ENCODE assay signal across 13 mouse cellular contexts in genomic region chr5:105587471-105587870, GRCm38 (mm10).
DNase-seq lines count a peak whose midpoint lies in the region; ATAC-seq and TF ChIP-seq lines count a peak whose summit lies in the region.
"Had no signal": no experiment of that assay in that cellular context is flagged by ENCODE, and none has a peak within 500 bp of the region (broad histone marks: within the 10 kb centered on the region; RNA-seq: fewer than 3 reads in every experiment).

No protein-coding gene starts in this region.

- intact Hi-C loops in left cerebral cortex, postnatal 10 days (cut with DNase I), result no loop called here

- no peak overlapping the region for H3K4me2 ChIP-seq in forebrain, postnatal 0 days (ENCODE audit: low read depth)
- no peak overlapping the region for H3K4me2 ChIP-seq in forebrain, embryonic 13.5 days
- no peak overlapping the region for H3K4me2 ChIP-seq in kidney, embryonic 14.5 days (replicated peaks; ENCODE audit: low read depth, low read length)
- no peak overlapping the region for H3K4me2 ChIP-seq in hindbrain, embryonic 15.5 days
- H3K4me2 ChIP-seq: neural tube, embryonic 13.5 days had no signal

- no peaks in the 10 kb centered on the region for H3K27me3 ChIP-seq in forebrain, postnatal 0 days (ENCODE audit: insufficient read depth, low read length)
- no peaks in the 10 kb centered on the region for H3K27me3 ChIP-seq in forebrain, embryonic 13.5 days
- no peaks in the 10 kb centered on the region for H3K27me3 ChIP-seq in kidney, embryonic 14.5 days (ENCODE audit: control insufficient read depth, insufficient read depth, low read length)
- no peaks in the 10 kb centered on the region for H3K27me3 ChIP-seq in hindbrain, embryonic 15.5 days
- H3K27me3 ChIP-seq: megakaryocyte, embryonic 14.5 days; neural tube, embryonic 13.5 days; Patski had no signal

- no peak overlapping the region for H3K4me3 ChIP-seq in forebrain, postnatal 0 days (ENCODE audit: low read depth, low read length)
- no peak overlapping the region for H3K4me3 ChIP-seq in forebrain, embryonic 13.5 days
- H3K4me3 ChIP-seq in kidney, embryonic 14.5 days (ENCODE audit: low read length), result no peak overlapping the region
- H3K4me3 ChIP-seq in hindbrain, embryonic 15.5 days, result no peak overlapping the region
- H3K4me3 ChIP-seq: megakaryocyte, embryonic 14.5 days; neural tube, embryonic 13.5 days had no signal

- TF ChIP-seq CTCF in forebrain, postnatal 0 days (IDR thresholded peaks at IDR 0.05; ENCODE audit: low read depth), result no peak

- WGBS in forebrain, postnatal 0 days, result 72% methylated on average over 6 of the region's 6 CpGs
- whole genome bisulfite sequencing in forebrain, embryonic 13.5 days, result 83% methylated on average over 6 of the region's 6 CpGs
- 57% methylated on average over 6 of the region's 6 CpGs for WGBS in kidney, embryonic 14.5 days
- 71% methylated on average over 6 of the region's 6 CpGs for WGBS in hindbrain, embryonic 15.5 days

- no peak overlapping the region for H3K9ac ChIP-seq in forebrain, postnatal 0 days
- no peak overlapping the region for H3K9ac ChIP-seq in forebrain, embryonic 13.5 days
- H3K9ac ChIP-seq in kidney, embryonic 14.5 days (ENCODE audit: low read depth, low read length), result no peak overlapping the region
- H3K9ac ChIP-seq in hindbrain, embryonic 15.5 days, result no peak overlapping the region
- H3K9ac ChIP-seq: neural tube, embryonic 13.5 days had no signal

- H3K9me3 ChIP-seq in forebrain, postnatal 0 days (ENCODE audit: low read length), result no peaks in the 10 kb centered on the region
- H3K9me3 ChIP-seq in forebrain, embryonic 13.5 days (replicated peaks), result no peaks in the 10 kb centered on the region
- H3K9me3 ChIP-seq in kidney, embryonic 14.5 days (ENCODE audit: control insufficient read depth, low read length), result no peaks in the 10 kb centered on the region
- no peaks in the 10 kb centered on the region for H3K9me3 ChIP-seq in hindbrain, embryonic 15.5 days
- H3K9me3 ChIP-seq: megakaryocyte, embryonic 14.5 days; neural tube, embryonic 13.5 days had no signal

- 0 out of 2 replicates have a peak, but pooled peaks cover 4% of the 10 kb centered on the region for H3K4me1 ChIP-seq in forebrain, postnatal 0 days (ENCODE audit: insufficient read depth)
- peaks cover 10% of the 10 kb centered on the region for H3K4me1 ChIP-seq in forebrain, embryonic 13.5 days
- H3K4me1 ChIP-seq in kidney, embryonic 14.5 days (ENCODE audit: control insufficient read depth, insufficient read depth, low read length), result peaks cover 19% of the 10 kb centered on the region
- H3K4me1 ChIP-seq in hindbrain, embryonic 15.5 days (replicated peaks), result peaks cover 22% of the 10 kb centered on the region

- peak; percentile 17 for DNase-seq in forebrain, postnatal 0 days
- DNase-seq in kidney, postnatal 10 days, result no peak
- DNase-seq in R1 (ENCODE audit: low read depth, low spot score), result peak; percentile 31
- no peak for DNase-seq in ovary, adult 18-20 months (ENCODE audit: low spot score)
- DNase-seq in left cerebral cortex, postnatal 10 days (ENCODE audit: extremely low spot score in 1 of 2, low spot score in 2 of 2), result no peak
- DNase-seq: cerebellum, postnatal 10 days; gastrocnemius, postnatal 36 days had no signal

- no peak for ATAC-seq in forebrain, postnatal 0 days
- ATAC-seq in forebrain, embryonic 13.5 days, result no peak
- no peak for ATAC-seq in kidney, embryonic 14.5 days (ENCODE audit: low FRiP score, low TSS enrichment)
- ATAC-seq in hindbrain, embryonic 15.5 days (ENCODE audit: low FRiP score, low read depth), result no peak
- ATAC-seq: Patski had no signal

- H3K36me3 ChIP-seq in forebrain, postnatal 0 days (ENCODE audit: insufficient read depth), result 0 out of 2 replicates have a peak, but pooled peaks cover 2% of the 10 kb centered on the region
- H3K36me3 ChIP-seq in forebrain, embryonic 13.5 days (ENCODE audit: poor library complexity, severe bottlenecking), result peaks cover 3% of the 10 kb centered on the region; the same call in 1 of the 2 replicates
- H3K36me3 ChIP-seq in kidney, embryonic 14.5 days (ENCODE audit: control insufficient read depth, insufficient read depth, low read length), result no peaks in the 10 kb centered on the region
- no peaks in the 10 kb centered on the region for H3K36me3 ChIP-seq in hindbrain, embryonic 15.5 days
- H3K36me3 ChIP-seq: neural tube, embryonic 13.5 days had no signal

- no peak overlapping the region for H3K27ac ChIP-seq in forebrain, postnatal 0 days (ENCODE audit: low read depth, low read length)
- no peak overlapping the region for H3K27ac ChIP-seq in forebrain, embryonic 13.5 days
- peak overlapping the region; percentile 60; the same call in 1 of the 2 replicates for H3K27ac ChIP-seq in kidney, embryonic 14.5 days (ENCODE audit: low read depth, low read length)
- H3K27ac ChIP-seq in hindbrain, embryonic 15.5 days (replicated peaks), result 0 out of 2 replicates have a peak overlapping the region, but pooled peaks have one; percentile 5
- H3K27ac ChIP-seq: neural tube, embryonic 13.5 days had no signal

Comparison
In these comparisons a context has a peak if more than half of its experiments do, and no peak if none do; other contexts are left out.
1. DNase-seq: peak in forebrain, postnatal 0 days (single experiment) and R1 (single experiment); none in kidney, postnatal 10 days (single experiment), ovary, adult 18-20 months (single experiment) and left cerebral cortex, postnatal 10 days (0 of 2).
2. H3K27ac ChIP-seq: peak in kidney, embryonic 14.5 days (single experiment) and hindbrain, embryonic 15.5 days (single experiment); none in forebrain, postnatal 0 days (single experiment) and forebrain, embryonic 13.5 days (single experiment).